22 mouse cellular contexts compared by ENCODE assay signal in genomic region chr3:41548238-41548637, GRCm38 (mm10). TPM values are rescaled to one million over a fixed set of nuclear protein-coding genes. Genes with fewer than 3 reads are reported as not detected.
DNase-seq lines count a peak whose midpoint lies in the region; ATAC-seq and TF ChIP-seq lines count a peak whose summit lies in the region.
"Had no signal": no experiment of that assay in that cellular context is flagged by ENCODE, and none has a peak within 500 bp of the region (broad histone marks: within the 10 kb centered on the region; RNA-seq: fewer than 3 reads in every experiment).

No protein-coding gene starts in this region.

- H3K9ac ChIP-seq in midbrain, embryonic 11.5 days (ENCODE audit: low read length): no peak overlapping the region
- H3K9ac ChIP-seq in midbrain, embryonic 16.5 days (ENCODE audit: low read depth, low read length): no peak overlapping the region
- no peak overlapping the region for H3K9ac ChIP-seq in MEL (ENCODE audit: control insufficient read depth, low read depth, low read length, poor library complexity, severe bottlenecking)

- H3K9me3 ChIP-seq in midbrain, embryonic 11.5 days (ENCODE audit: control insufficient read depth, low read length): no peaks in the 10 kb centered on the region
- no peaks in the 10 kb centered on the region for H3K9me3 ChIP-seq in midbrain, embryonic 16.5 days (replicated peaks; ENCODE audit: control insufficient read depth, low read length, poor library complexity, severe bottlenecking)
- no peaks in the 10 kb centered on the region for H3K9me3 ChIP-seq in MEL (replicated peaks; ENCODE audit: insufficient read depth, low read length)
- H3K9me3 ChIP-seq: G1E had no signal

- H3K36me3 ChIP-seq in midbrain, embryonic 11.5 days (ENCODE audit: control insufficient read depth, insufficient read depth, low read length): no peaks in the 10 kb centered on the region
- H3K36me3 ChIP-seq in midbrain, embryonic 16.5 days (ENCODE audit: control insufficient read depth, insufficient read depth, low read length): no peaks in the 10 kb centered on the region
- peaks cover 0 to 20% of the 10 kb centered on the region in 2 experiments; a peak in 2 of 4 replicates for H3K36me3 ChIP-seq in MEL (ENCODE audit: control insufficient read depth in 1 of 2, insufficient read depth in 2 of 2, low read length in 2 of 2)
- H3K36me3 ChIP-seq: G1E had no signal

- no peak overlapping the region for H3K4me2 ChIP-seq in midbrain, embryonic 11.5 days
- H3K4me2 ChIP-seq in midbrain, embryonic 16.5 days (ENCODE audit: low read length): no peak overlapping the region

- H3K79me2 ChIP-seq in MEL (ENCODE audit: control insufficient read depth, insufficient read depth, low read length, poor library complexity): no peaks in the 10 kb centered on the region

- TF ChIP-seq CTCF in MEL (IDR thresholded peaks at IDR 0.05 in 2 of 3, conservative IDR thresholded peaks at IDR 0.05 in 1 of 3; ENCODE audit: control insufficient read depth in 1 of 3, insufficient read depth in 1 of 3, low read depth in 2 of 3, low read length in 3 of 3, poor library complexity in 1 of 3, severe bottlenecking in 1 of 3): no peak

- no peak overlapping the region for H3K27ac ChIP-seq in midbrain, embryonic 11.5 days (ENCODE audit: low read depth, low read length)
- H3K27ac ChIP-seq in midbrain, embryonic 16.5 days (ENCODE audit: low read length): no peak overlapping the region
- H3K27ac ChIP-seq in MEL (ENCODE audit: control insufficient read depth, low read depth, low read length): no peak overlapping the region

- no peaks in the 10 kb centered on the region for H3K27me3 ChIP-seq in midbrain, embryonic 11.5 days (ENCODE audit: control insufficient read depth, insufficient read depth, low read length)
- no peaks in the 10 kb centered on the region for H3K27me3 ChIP-seq in midbrain, embryonic 16.5 days (ENCODE audit: control insufficient read depth, insufficient read depth, low read depth, low read length)
- peaks cover 0 to 1% of the 10 kb centered on the region in 2 experiments; a peak in 3 of 4 replicates for H3K27me3 ChIP-seq in MEL (ENCODE audit: control insufficient read depth in 1 of 2, insufficient read depth in 2 of 2, low read length in 2 of 2)
- H3K27me3 ChIP-seq: CH12.LX, Patski had no signal

- WGBS in midbrain, embryonic 11.5 days: 87% methylated on average over 4 of the region's 4 CpGs
- 83% methylated on average over 4 of the region's 4 CpGs for WGBS in midbrain, embryonic 16.5 days

- no peak for TF ChIP-seq EP300 in MEL (IDR thresholded peaks at IDR 0.05; ENCODE audit: low read depth in 1 of 2, low read length in 2 of 2)

- TF ChIP-seq POLR2A in MEL (IDR thresholded peaks at IDR 0.05; ENCODE audit: control insufficient read depth in 1 of 2, insufficient read depth in 1 of 2, low read depth in 1 of 2, low read length in 2 of 2, poor library complexity in 1 of 2): no peak

- ATAC-seq in midbrain, embryonic 11.5 days (ENCODE audit: low FRiP score): no peak
- no peak for ATAC-seq in midbrain, embryonic 16.5 days
- ATAC-seq in megakaryocyte, adult 5-6 weeks (ENCODE audit: poor library complexity, severe bottlenecking): peak; percentile 57
- ATAC-seq: activated CD4-positive, CD25-positive, alpha-beta regulatory T cell, adult 4 months; CD4-positive, CD25-positive, alpha-beta regulatory T cell, adult 4 months; Patski had no signal

- H3K4me3 ChIP-seq in midbrain, embryonic 11.5 days (ENCODE audit: low read depth, low read length): no peak overlapping the region
- no peak overlapping the region for H3K4me3 ChIP-seq in midbrain, embryonic 16.5 days (ENCODE audit: low read depth, low read length)
- no peak overlapping the region for H3K4me3 ChIP-seq in MEL (ENCODE audit: control insufficient read depth in 1 of 2, insufficient read depth in 1 of 2, low read depth in 2 of 2, low read length in 2 of 2)

- no peak for TF ChIP-seq RAD21 in MEL (IDR thresholded peaks at IDR 0.05; ENCODE audit: low read depth, low read length)

- DNase-seq in midbrain, embryonic 11.5 days (ENCODE audit: low spot score, missing footprints): peak; percentile 76
- DNase-seq in MEL (ENCODE audit: low read depth, low spot score): peak; percentile 12
- no peak for DNase-seq in embryo, embryonic 10 days (ENCODE audit: low spot score)
- no peak for DNase-seq in lung, postnatal 14 days
- DNase-seq: adrenal gland, adult 2 months; adrenal gland, adult 8-10 months; adrenal gland, postnatal 10 days; adrenal gland, postnatal 14 days; adrenal gland, postnatal 25 days; adrenal gland, postnatal 36 days; B cell, adult 2 months; cerebellum, adult 11 months; cerebellum, adult 11-12 months; cerebellum, adult 18-20 months; cerebellum, adult 2 months had no signal

- no peaks in the 10 kb centered on the region for H3K4me1 ChIP-seq in midbrain, embryonic 11.5 days (ENCODE audit: control insufficient read depth, insufficient read depth, low read length)
- no peaks in the 10 kb centered on the region; the same call in 1 of the 2 replicates for H3K4me1 ChIP-seq in midbrain, embryonic 16.5 days (ENCODE audit: control insufficient read depth, insufficient read depth, low read length)
- peaks cover 0 to 23% of the 10 kb centered on the region in 2 experiments; a peak in 2 of 4 replicates for H3K4me1 ChIP-seq in MEL (ENCODE audit: control insufficient read depth in 1 of 2, insufficient read depth in 2 of 2, low read length in 2 of 2)

TF ChIP-seq in MEL, 35 proteins besides CTCF, POLR2A, EP300 and RAD21:
- TF ChIP-seq ZNF384 (IDR thresholded peaks at IDR 0.05; ENCODE audit: low read depth, low read length) (no peak), MEF2A (IDR thresholded peaks at IDR 0.05; ENCODE audit: extremely low read depth, insufficient replicate concordance, low read depth, low read length, poor library complexity, severe bottlenecking) (no peak), USF1 (IDR thresholded peaks at IDR 0.05; ENCODE audit: low read depth, low read length) (peak; percentile 64), USF2 (IDR thresholded peaks at IDR 0.05; ENCODE audit: borderline replicate concordance in 1 of 2, insufficient read depth in 1 of 2, low read depth in 1 of 2, low read length in 2 of 2) (0 out of 4 replicates have a peak, but pooled peaks of 1 of the 2 experiments have one; percentile 14), TAL1 (IDR thresholded peaks at IDR 0.05; ENCODE audit: low read length) (no peak), MXI1 (IDR thresholded peaks at IDR 0.05; ENCODE audit: low read depth, low read length) (no peak), GATA1 (IDR thresholded peaks at IDR 0.05; ENCODE audit: low read depth, low read length) (0 out of 2 replicates have a peak, but pooled peaks have one; percentile 5), NRF1 (IDR thresholded peaks at IDR 0.05; ENCODE audit: insufficient read depth, low read depth, low read length, poor library complexity, severe bottlenecking) (no peak), E2F4 (IDR thresholded peaks at IDR 0.05; ENCODE audit: borderline replicate concordance, low read depth, low read length) (no peak)
TF ChIP-seq in MEL: peak in this region for 3.

RNA-seq across cellular contexts. Expression of gene Jade1, which starts 7.3 kb away (rescaled TPM):
- polyA plus RNA-seq in midbrain, embryonic 11.5 days (2014; fragmentation: Nextera tagmentation; extraction: Ambion mirVana): 17.1 and 20.2 TPM in 2 replicates
- 13.2 and 14.2 TPM in 2 replicates for polyA plus RNA-seq in midbrain, embryonic 16.5 days (2015; fragmentation: Nextera tagmentation; extraction: Ambion mirVana)
- total RNA-seq in MEL (2012; rRNA removed): 98.8 and 116 TPM in 2 replicates
- polyA plus RNA-seq in MEL (2012; ENCODE audit: insufficient read depth in 1 of 2, insufficient read length in 2 of 2, low read depth in 1 of 2, low replicate concordance in 2 of 2, missing spikeins in 1 of 2): 100 to 1,000 TPM; 134 to 150 TPM
- total RNA-seq in megakaryocyte, adult 5-6 weeks (2015): 23.4 and 26.5 TPM in 2 replicates
- 17.7 and 20.4 TPM in 2 replicates for total RNA-seq in megakaryocyte, adult 5-6 weeks (2017)

Comparison
In these comparisons a context has a peak if more than half of its experiments do, and no peak if none do; other contexts are left out.
1. DNase-seq: peak in midbrain, embryonic 11.5 days (single experiment) and MEL (single experiment); none in embryo, embryonic 10 days (single experiment) and lung, postnatal 14 days (single experiment).